Mouse (Mus musculus): ENCODE measurements around the gene Zbtb34.

DNA sequence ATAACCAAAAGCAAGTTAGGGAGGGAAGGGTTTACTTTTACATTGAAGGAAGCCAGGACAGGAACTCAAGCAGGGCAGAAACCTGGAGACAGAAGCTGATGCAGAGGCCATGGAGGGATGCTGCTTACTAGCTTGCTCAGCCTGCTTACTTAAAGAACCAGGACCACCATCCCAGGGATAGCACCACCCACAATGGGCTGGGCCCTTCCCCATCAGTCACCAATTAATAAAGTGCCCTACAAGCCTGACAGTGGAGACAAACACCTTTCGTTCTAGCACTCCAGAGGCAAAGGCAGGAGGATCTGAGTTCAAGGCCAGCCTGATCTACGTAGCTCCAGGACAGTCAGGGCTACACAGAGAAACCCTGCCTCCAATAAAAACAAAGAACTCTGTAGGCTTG, 36.1 kb downstream of the Zbtb34 start:
- TF ChIP-seq USF1 (IDR thresholded peaks at IDR 0.05; ENCODE audit: low read depth), result no peak
- TF ChIP-seq CEBPB (IDR thresholded peaks at IDR 0.05; ENCODE audit: low read depth), result no peak
- no peak for TF ChIP-seq CTCF (IDR thresholded peaks at IDR 0.05; ENCODE audit: control insufficient read depth, insufficient read depth, insufficient read length)
- no peak for TF ChIP-seq FOSL1 (IDR thresholded peaks at IDR 0.05; ENCODE audit: insufficient read depth, low read length, poor library complexity, severe bottlenecking)

Measured in C2C12 (cell line).